Mouse (Mus musculus) lung, postnatal 0 days (tissue): ENCODE measurements around the gene Btbd1.

ENCODE experiments used
- CTCF ChIP-seq: IDR thresholded peaks from 2 replicates; pipeline ENCODE4 v1.5.1; 2016; ENCODE audit warnings: antibody characterized with exemption, mild to moderate bottlenecking
- EP300 ChIP-seq: IDR thresholded peaks from 2 replicates; pipeline ENCODE4 v1.6.1; 2016; ENCODE audit warnings: antibody characterized with exemption, mild to moderate bottlenecking, control low read depth

DNA sequence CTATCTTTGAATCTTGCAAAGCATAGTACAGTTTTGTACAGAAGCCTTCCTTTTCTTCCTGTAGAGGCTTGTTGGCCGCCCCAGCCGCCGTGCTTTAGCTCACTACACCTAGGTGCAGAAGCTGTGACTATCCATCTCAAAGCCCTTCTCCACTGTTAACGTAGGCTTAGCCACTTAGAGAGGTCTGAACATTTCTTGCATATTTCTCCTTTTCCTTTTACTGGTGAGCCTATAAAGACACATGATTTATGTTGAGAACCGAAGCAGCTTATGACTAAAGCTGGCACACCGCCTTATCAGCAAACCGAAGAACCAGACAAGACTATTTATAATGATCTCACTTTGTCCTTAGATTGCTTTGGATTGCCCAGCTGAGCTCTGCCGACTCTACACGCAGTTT lies 46.1 kb upstream of the Btbd1 start:
- no peak for TF ChIP-seq CTCF
- no peak for TF ChIP-seq EP300
